Mouse (Mus musculus) CH12.LX (cell line): ENCODE measurements around the gene Cox5b.

ENCODE experiments used
- BHLHE40 ChIP-seq: IDR thresholded peaks from 2 replicates; pipeline ENCODE4 v1.6.1; 2011; ENCODE audit warnings: mild to moderate bottlenecking, low read depth, low read length, improper control_type of control experiment
- CHD2 ChIP-seq: IDR thresholded peaks from 2 replicates; pipeline ENCODE4 v1.6.1; 2011; ENCODE audit warnings: low read length, improper control_type of control experiment
- CTCF ChIP-seq, 2 experiments: IDR thresholded peaks in 1 of 2; conservative IDR thresholded peaks in 1 of 2; 2 replicates each; pipeline ENCODE4 v1.5.1; 2011 to 2012; ENCODE audit warnings: low read depth in 2 of 2, low read length in 2 of 2, improper control_type of control experiment in 1 of 2, inconsistent platforms in 1 of 2, mild to moderate bottlenecking in 1 of 2, moderate library complexity in 1 of 2
- E2F4 ChIP-seq: IDR thresholded peaks from 2 replicates; pipeline ENCODE4 v1.6.1; 2011; ENCODE audit warnings: low read depth, low read length, improper control_type of control experiment; ENCODE audit not compliant: insufficient replicate concordance
- ELF1 ChIP-seq: IDR thresholded peaks from 2 replicates; pipeline ENCODE4 v1.6.1; 2014; ENCODE audit warnings: low read depth, mild to moderate bottlenecking, inconsistent platforms, low read length, improper control_type of control experiment
- EP300 ChIP-seq: IDR thresholded peaks from 2 replicates; pipeline ENCODE4 v1.6.1; 2011; ENCODE audit warnings: low read length, improper control_type of control experiment
- GABPA ChIP-seq: IDR thresholded peaks from 2 replicates; pipeline ENCODE4 v1.6.1; 2012; ENCODE audit warnings: low read depth, low read length, improper control_type of control experiment, inconsistent platforms; ENCODE audit not compliant: insufficient replicate concordance
- MAX ChIP-seq: IDR thresholded peaks from 2 replicates; pipeline ENCODE4 v1.6.1; 2011; ENCODE audit warnings: low read length, improper control_type of control experiment
- NELFE ChIP-seq: IDR thresholded peaks from 2 replicates; pipeline ENCODE4 v1.6.1; 2011; ENCODE audit warnings: low read depth, low read length, improper control_type of control experiment
- RAD21 ChIP-seq: IDR thresholded peaks from 2 replicates; pipeline ENCODE4 v1.6.1; 2011; ENCODE audit warnings: low read depth, mild to moderate bottlenecking, low read length, improper control_type of control experiment, moderate library complexity
- TCF12 ChIP-seq: IDR thresholded peaks from 2 replicates; pipeline ENCODE4 v1.6.1; 2014; ENCODE audit warnings: low read depth, mild to moderate bottlenecking, inconsistent platforms, low read length, improper control_type of control experiment
- ZNF384 ChIP-seq: IDR thresholded peaks from 2 replicates; pipeline ENCODE4 v1.6.1; 2012; ENCODE audit warnings: low read depth, low read length, improper control_type of control experiment, inconsistent platforms

- TF ChIP-seq E2F4 (peak; percentile 43; the same call in 1 of the 2 replicates), EP300 (no peak), NELFE (peak; percentile 86), GABPA (no peak; the same call in 1 of the 2 replicates), CTCF (conservative IDR thresholded peaks at IDR 0.05 in 1 of 2, IDR thresholded peaks at IDR 0.05 in 1 of 2; ENCODE audit: low read depth in 2 of 2, low read length in 2 of 2) (no peak), MAX (peak; percentile 33; the same call in 1 of the 2 replicates), BHLHE40 (no peak), ELF1 (peak; percentile 97), ZNF384 (no peak), RAD21 (no peak), TCF12 (peak; percentile 62), CHD2 (no peak)
These were observed at the start of gene Cox5b for GRCm38 (mm10) chr1:36691271-36692155.
